Mouse (Mus musculus) layer of hippocampus, postnatal 14 days (tissue): ENCODE results near the gene Pxn. TPM values are rescaled to one million over a fixed set of nuclear protein-coding genes. Genes with fewer than 3 reads are reported as not detected.
"Not testable (repeated sequence)": the region's sequence is repeated elsewhere in the genome, so short reads cannot be mapped to it uniquely, and the experiment has no call there.

Experiments used
- DNase-seq, 2 experiments: peaks; one replicate each; pipeline ENCODE4 v3.0.0; 2021 to 2022; ENCODE audit warnings: low spot score in 2 of 2, mixed read lengths in 1 of 2
- total RNA-seq, 2 experiments: library from RNA; stranded (reverse); gene quantifications; 2 replicates each; pipeline ENCODE4 v1.2.3; 2021

The Pxn gene
- total RNA-seq, 2 experiments from 2014 or later: 33.1 to 38.7 TPM

DNA sequence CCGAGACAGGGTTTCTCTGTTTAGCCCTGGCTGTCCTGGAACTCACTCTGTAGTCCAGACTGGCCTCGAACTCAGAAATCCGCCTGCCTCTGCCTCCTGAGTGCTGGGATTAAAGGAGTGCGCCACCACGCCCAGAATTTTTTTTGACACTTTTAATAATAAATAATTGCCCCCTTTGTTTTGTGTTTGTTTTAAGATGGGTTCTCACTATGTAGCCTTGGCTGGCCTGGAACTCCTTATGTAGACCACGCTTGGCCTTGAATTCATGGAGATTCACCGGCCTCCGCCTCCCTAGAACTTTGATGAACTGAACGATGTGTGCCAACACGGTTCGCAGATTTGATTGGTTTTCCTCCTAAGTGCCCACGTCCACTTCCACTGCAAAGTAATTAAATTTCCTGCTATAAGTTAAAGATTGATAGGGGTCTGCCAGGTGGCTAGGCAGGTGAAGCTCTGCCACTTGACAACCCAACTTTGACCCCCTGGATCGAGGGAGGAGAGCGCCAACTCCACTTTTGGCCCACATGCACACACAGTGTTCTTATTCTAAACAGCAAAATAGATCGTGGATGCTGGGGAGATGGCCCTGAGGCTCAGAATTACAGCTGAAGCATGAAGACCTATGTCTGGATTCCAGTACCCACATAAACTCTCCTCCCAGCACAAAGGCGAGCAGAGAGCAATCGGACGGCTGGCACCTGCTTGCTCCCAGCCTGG, 20.8 kb upstream of the Pxn start:
- no peak for DNase-seq

- DNase-seq: no peak
Measured at GRCm38 (mm10) chr5:115486726-115487125, 19.8 kb upstream of the Pxn start.

DNA sequence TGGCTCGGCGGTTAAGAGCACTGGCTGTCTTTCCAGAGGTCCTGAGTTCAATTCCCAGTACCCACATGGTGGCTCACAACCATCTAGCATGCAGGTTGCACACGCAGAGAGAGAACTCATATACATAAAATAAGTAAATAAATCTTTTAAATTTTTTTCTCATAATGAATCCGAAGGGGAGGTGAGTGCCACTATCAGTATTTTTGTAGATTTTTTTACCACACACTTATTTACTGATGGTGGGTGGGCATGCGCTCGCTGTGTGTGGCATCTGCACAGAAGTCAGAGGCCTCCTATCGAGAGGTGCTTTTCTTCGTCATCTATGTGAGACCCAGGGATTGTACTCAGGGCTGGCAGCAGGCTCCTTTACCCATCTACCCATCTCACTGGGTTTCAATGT, 19.1 kb upstream of the Pxn start:
- DNase-seq: no peak

GRCm38 (mm10) chr5:115487942-115488580, 18.4 kb upstream of the Pxn start:
- no peak for DNase-seq

DNA sequence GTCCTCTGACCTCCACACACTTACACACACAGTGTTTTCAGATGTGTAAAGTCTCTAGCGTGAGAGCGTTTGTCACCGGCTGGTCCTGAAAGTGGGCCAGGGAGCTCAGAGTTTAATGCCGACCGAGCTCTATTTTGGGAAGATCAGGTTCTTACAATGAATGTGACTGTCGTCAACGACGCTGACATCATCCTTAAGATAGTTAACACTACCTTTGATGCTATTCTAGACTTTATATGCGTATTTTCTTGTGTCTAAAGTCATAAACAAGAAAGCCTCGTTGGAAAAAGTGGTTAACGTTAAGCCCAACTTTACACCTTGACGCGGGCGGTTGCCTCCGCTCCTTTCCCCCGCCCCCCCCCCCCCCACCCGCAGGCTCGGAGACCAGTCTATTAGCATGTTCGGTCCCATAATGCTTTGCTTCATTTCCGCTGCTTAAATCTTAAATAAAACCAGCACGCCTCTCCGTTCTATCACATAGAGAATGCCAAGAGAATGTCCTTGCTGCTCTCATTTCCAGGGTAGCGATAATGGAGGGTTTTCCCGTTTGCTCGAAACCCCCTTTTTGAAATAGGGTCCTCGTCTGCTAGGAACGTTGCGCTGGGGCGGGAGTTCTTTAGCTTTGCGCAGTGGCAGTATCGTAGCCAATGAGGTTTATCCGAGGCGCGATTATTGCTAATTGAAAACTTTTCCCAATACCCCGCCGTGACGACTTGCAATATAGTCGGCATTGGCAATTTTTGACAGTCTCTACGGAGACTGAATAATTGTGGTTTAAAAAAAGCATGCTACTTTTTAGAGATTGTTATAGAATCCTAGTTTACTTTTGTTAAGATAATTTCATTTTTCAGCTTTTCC, 17.4 kb upstream of the Pxn start:
- peak; percentile 87 to 90 for DNase-seq

DNA sequence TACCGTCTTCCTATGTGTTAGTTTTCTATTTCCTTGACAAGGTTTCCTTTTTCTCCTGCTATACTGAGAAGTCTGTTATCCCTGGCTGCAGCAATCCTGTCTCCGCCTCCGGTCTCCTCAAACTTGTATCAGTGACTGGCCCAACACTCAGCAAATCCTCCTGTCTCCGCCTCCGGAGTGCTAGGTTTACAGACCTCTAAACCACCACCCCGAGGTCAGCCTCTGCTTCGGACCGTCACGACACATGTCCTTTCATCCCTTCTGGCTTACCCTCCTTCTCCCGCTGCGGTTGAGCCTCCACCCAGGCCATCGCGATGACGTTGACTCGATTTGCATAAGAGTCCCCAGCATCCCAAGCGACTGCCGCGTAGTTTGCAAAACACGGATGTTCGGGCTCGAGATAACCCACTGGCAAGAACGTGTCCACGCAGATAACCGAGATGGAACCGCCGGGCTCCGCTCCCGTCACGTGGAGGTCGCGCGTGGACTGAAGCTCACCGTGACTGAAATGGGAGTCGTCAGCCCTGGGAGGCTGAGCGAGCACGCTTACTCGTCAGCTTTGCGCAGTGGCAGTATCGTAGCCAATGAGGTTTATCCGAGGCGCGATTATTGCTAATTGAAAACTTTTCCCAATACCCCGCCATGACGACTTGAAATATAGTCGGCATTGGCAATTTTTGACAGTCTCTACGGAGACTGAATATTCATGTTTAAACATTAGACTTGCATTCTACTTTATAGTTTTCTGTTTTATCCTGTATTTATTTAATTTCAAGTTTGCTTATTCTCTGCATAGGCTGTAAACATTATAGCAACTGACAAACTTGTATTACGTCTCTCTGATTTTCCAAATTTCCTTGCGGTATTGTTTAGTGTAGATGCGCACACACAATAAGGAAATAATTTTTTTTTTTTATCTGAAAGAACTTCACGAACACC, 16.5 kb upstream of the Pxn start:
- DNase-seq: peak; percentile 90 to 93

- no peak for DNase-seq
Measured at GRCm38 (mm10) chr5:115490638-115491000, 15.9 kb upstream of the Pxn start.

GRCm38 (mm10) chr5:115491076-115491475, 15.4 kb upstream of the Pxn start:
- no peak for DNase-seq

GRCm38 (mm10) chr5:115491771-115492322, 14.6 kb upstream of the Pxn start:
- no peak for DNase-seq

DNA sequence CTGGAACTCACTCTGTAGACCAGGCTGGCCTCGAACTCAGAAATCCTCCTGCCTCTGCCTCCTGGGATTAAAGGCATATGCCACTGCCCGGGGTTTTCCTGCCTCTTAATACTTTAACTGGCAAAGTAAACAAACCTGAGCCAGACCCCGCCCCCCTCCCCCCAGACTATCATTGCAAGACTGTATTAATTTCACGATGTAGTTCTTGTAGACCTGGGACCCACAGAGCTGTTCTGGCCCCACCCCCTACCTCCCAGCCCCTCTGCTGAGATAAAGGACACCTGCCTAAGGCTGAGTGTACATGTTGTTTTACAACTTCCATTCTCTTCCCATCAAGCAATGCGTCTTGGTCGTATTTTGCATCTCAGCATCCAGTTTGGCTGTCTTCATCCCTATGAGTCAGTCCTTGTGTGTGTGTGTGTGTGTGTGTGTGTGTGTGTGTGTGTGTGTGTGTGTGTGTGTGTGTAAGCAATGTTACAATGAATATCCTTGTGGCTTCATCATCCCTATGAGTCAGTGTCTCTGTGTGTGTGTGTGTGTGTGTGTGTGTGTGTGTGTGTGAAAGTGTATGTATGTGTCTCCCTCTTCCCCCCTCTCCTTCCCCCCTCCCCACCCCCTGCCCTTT, 13.7 kb upstream of the Pxn start:
- no peak for DNase-seq

DNA sequence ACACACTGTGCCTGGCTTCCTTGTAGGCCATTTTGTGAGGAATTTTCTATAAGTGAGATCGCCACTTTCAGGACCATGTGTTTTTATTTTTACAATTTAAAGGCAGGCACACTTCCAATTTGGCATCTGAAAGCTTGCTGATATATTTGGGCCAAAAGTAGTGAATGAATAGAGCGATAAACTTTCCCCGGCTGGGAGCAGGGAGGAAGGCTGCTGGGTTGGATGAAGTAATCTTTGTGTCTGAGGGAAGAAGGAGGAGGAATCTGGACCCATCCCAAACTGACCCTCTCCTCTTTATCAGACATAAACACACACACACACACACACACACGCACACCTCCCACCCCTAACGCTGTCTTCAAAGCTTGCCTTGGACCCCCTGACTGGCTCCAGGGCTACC, 13.0 kb upstream of the Pxn start:
- no peak for DNase-seq

- not testable (repeated sequence) for DNase-seq
Measured at GRCm38 (mm10) chr5:115495618-115496017, 10.9 kb upstream of the Pxn start.

- no peak for DNase-seq
Measured at GRCm38 (mm10) chr5:115497033-115497432, 9.4 kb upstream of the Pxn start.

DNA sequence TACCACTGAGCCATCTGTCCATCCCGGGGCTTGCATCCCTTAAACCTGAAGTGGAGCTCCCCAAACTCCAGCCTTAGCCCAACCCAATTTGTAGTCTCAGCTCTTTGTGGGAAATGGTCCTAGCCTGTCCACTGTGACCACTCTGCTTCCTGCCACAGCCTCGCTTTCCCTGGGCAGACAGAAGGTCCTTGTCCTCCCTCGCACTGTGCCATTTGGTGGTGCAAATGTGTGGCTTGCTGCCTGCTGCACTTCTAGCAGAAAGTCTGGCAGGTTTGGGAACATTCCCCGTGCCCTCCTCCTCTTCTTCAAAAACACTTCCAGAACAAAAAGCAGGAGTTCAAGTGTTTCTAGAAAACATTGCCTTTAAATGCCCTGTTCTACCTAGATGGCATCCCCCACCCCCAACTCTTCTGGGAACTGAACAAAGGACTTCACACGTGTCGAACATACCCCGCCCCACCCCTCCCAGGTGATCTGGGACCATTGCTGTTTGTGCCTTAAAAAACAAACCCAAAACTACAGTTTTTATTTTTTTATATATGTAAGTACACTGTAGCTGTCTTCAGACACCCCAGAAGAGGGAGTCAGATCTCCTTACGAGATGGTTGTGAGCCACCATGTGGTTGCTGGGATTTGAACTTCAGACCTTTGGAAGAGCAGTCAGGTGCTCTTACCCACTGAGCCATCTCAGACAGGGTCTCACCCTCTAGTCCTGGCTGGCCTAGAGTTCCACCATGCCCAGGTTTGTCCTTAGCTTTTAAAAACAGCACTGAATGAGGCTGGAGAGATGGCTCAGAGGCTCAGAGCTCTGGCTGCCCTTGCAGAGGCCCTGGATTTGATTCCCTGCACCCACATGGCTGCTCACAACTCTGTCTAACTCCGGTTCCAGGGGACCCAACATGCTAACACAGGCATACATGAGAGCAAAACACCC, 7.9 kb upstream of the Pxn start:
- no peak for DNase-seq

DNA sequence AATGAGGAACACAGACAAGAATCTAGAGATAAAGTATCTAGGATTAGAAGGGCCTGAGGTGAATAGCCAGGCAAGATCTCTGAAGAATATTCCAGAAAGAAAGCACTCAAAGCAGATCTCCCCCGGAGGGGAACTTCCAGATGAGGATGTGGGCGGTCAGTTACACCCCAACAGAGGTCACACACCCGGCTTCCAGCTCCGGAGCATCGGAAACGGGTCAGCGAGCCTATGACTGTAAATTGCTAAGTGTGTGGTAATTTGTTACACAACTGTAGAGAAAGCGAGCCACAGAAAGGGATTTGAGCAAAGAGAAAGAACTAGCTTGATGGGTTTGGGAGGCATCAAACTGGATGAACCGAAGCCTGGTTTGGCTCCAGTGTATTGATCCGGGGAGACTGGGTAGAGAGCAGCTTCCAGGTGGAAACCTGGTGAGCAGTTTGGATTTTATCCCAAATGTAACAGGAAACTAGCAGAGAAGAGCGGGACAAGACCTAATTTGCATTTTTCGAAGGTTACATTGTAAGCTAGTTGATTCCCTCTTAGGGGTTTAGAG, 6.0 kb upstream of the Pxn start:
- DNase-seq: no peak

DNA sequence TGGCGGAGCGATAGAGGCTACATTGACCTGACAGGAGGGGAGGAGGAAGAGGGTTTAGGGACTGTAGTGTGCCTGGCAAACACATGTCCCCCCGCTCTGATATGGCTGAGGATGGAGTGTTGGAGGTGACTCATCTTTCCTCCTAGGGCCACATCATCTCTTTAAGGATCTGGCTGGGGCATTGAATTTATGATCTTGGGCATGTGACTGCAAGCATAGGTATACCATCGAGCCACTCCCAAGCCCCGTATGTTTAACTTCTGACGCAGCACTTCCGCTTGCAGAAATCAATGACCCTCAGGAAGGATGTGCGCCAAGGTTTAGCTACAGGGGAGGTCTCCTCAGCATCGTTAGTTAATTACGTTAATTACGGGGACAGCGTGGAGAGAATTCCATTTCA, 3.4 kb upstream of the Pxn start:
- DNase-seq: no peak

DNA sequence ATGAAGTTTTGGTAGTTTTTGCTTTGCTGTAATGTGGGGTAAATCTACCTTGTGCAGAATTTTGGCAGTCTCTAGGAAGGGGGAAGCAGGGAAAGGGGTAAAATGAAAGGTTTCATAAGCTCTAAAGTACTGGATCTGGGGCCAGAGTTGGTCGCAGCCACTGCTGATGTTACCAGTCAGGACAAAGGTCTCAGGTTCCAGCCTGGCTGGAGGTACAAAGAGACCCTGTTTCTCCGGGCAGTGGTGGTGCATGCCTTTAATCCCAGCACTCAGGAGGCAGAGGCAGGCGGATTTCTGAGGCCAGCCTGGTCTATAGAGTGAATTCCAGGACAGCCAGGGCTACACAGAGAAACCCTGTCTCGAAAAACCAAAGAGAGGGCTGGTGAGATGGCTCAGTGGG, 859 bp upstream of the Pxn start:
- DNase-seq: not testable (repeated sequence)

DNA sequence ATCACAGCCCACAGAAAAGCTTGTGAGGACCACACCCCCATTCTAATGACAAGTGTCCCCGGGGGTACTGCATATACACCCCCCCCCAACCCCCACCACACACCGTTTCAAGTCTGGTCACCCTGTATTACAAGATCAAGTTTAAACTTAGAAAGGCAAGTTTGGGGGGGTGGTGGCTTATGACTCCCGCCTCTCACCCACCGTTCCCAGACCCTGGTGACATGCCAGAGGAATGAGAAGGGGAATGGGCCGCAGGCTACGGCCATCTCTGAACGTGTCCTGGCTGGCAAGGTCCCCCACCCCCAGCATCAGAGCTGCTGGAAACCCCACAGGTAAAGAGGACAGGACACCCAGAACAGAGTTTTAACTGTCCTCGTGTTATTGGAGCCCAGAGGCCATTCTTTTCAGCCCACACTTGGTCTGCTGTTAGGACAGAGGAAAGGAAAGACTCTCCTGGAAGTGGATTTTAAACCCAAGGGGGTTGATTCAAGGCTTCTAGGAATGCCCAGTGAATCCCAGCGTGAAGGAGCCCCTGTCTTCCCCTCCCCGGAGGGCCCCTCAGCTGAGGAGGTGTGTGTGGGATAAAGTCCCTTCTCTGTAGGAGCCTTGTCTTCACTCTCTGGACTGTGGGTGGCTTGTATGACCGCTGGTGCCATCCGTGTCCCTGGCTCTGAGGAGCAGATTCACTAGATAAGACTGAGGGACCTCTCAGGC, 948 bp downstream of the Pxn start:
- DNase-seq: no peak
